Mouse (Mus musculus) kidney, embryonic 15.5 days (tissue): ENCODE data around the gene Lat2. TPM values are rescaled to one million over a fixed set of nuclear protein-coding genes. Genes with fewer than 3 reads are reported as not detected.

Experiments used
- microRNA-seq: library from miRNA; unstranded; fragments of <30 nt; microRNA quantifications from one replicate; pipeline ENCODE4, GENCODE M21; 2016
- polyA plus RNA-seq: library from polyadenylated mRNA; unstranded; fragments of >200 nt; fragmentation: Nextera tagmentation; extraction: Ambion mirVana; gene quantifications from 2 replicates; pipeline ENCODE4 v1.2.1, GENCODE M21; 2015

The Lat2 gene
- polyA plus RNA-seq, 1 experiment from 2014 or later: 3.2 TPM

Small RNA genes within 50 kb of the gene (microRNA-seq; reads per million reads assigned to microRNA genes)
- not detected for gene Mir7228

Other genes with a start within 250 kb of the Lat2 start
- 77.5 and 84.3 TPM in 2 replicates for gene Gtf2ird1, start 158.3 kb downstream of the Lat2 start, polyA plus RNA-seq
- gene Clip2, start 62.6 kb downstream of the Lat2 start, polyA plus RNA-seq: 3.9 and 4.2 TPM in 2 replicates
- gene Syna, start 54.9 kb downstream of the Lat2 start, polyA plus RNA-seq: 0.32 TPM in 2 replicates
- gene Rfc2, start 33.7 kb downstream of the Lat2 start, polyA plus RNA-seq: 292 and 299 TPM in 2 replicates
- gene Eif4h, start 24.5 kb upstream of the Lat2 start, polyA plus RNA-seq: 435 and 459 TPM in 2 replicates
- 4.9 and 5.9 TPM in 2 replicates for gene Limk1, start 73.6 kb upstream of the Lat2 start, polyA plus RNA-seq
- 81.4 and 99.6 TPM in 2 replicates for gene Eln, start 132.3 kb upstream of the Lat2 start, polyA plus RNA-seq